Mouse (Mus musculus) midbrain, embryonic 14.5 days (tissue): Measurements from ENCODE around the gene Parp16. TPM values are rescaled to one million over a fixed set of nuclear protein-coding genes. Genes with fewer than 3 reads are reported as not detected.
"Not testable (repeated sequence)": the region's sequence is repeated elsewhere in the genome, so short reads cannot be mapped to it uniquely, and the experiment has no call there.

Source experiments
- ATAC-seq: fragments of 200-750 bp; cut with Nextera tagmentation; 2 replicates; pipeline ENCODE4 v1.8.0; 2017; ENCODE audit warnings: moderate number of reproducible peaks, moderate library complexity; ENCODE audit not compliant: low FRiP score, low TSS enrichment
- DNase-seq: peaks from one replicate; pipeline ENCODE4 v3.0.0-alpha.2; 2015
- H3K27ac ChIP-seq: fragments of 300-500 bp; sonication (generic); replicated peaks from 2 replicates; pipeline ENCODE4 v1.5.1; 2014; ENCODE audit warnings: mild to moderate bottlenecking, low read depth, low read length, moderate library complexity
- H3K27me3 ChIP-seq: fragments of 300-500 bp; sonication (generic); 2 replicates; pipeline ENCODE4 v1.6.1; 2014; ENCODE audit warnings: low read length, control low read depth, mixed read lengths; ENCODE audit not compliant: control insufficient read depth, insufficient read depth
- H3K36me3 ChIP-seq: fragments of 300-500 bp; sonication (generic); 2 replicates; pipeline ENCODE4 v1.6.1; 2014; ENCODE audit warnings: low read length, control low read depth; ENCODE audit not compliant: control insufficient read depth, insufficient read depth
- H3K4me1 ChIP-seq: fragments of 300-500 bp; sonication (generic); 2 replicates; pipeline ENCODE4 v1.6.1; 2014; ENCODE audit warnings: mild to moderate bottlenecking, antibody characterized with exemption, low read length, control low read depth; ENCODE audit not compliant: control insufficient read depth, insufficient read depth
- H3K4me2 ChIP-seq: fragments of 300-500 bp; sonication (generic); 2 replicates; pipeline ENCODE4 v1.6.1; 2014; ENCODE audit warnings: mild to moderate bottlenecking, low read length, moderate library complexity
- H3K4me3 ChIP-seq: fragments of 300-500 bp; sonication (generic); replicated peaks from 2 replicates; pipeline ENCODE4 v1.5.1; 2014; ENCODE audit warnings: low read depth, low read length
- H3K9ac ChIP-seq: fragments of 300-500 bp; sonication (generic); replicated peaks from 2 replicates; pipeline ENCODE4 v1.6.1; 2014; ENCODE audit warnings: mild to moderate bottlenecking, low read length, moderate library complexity
- H3K9me3 ChIP-seq: fragments of 300-500 bp; sonication (generic); 2 replicates; pipeline ENCODE4 v1.6.1; 2016; ENCODE audit warnings: low read length, control low read depth, mixed read lengths; ENCODE audit not compliant: control insufficient read depth
- WGBS: fragments of 180-500 bp; shearing (Covaris S2); extraction: QIAGEN DNeasy Blood & Tissue Kit; methylation state at CpG from one replicate; pipeline ENCODE4 v1.1.7; 2014; 5-methylcytosine and 5-hydroxymethylcytosine counted together
- polyA plus RNA-seq: library from polyadenylated mRNA; unstranded; fragments of >200 nt; fragmentation: Nextera tagmentation; extraction: Ambion mirVana; gene quantifications from 2 replicates; pipeline ENCODE4 v1.2.1, GENCODE M21; 2014

Gene Parp16
- polyA plus RNA-seq, 1 experiment from 2014 or later = 5.2 TPM

GRCm38 (mm10) chr9:65220398-65220797 is 25.2 kb downstream of the Parp16 start:
- not testable (repeated sequence) for H3K9ac ChIP-seq, H3K9me3 ChIP-seq, H3K27ac ChIP-seq, H3K4me1 ChIP-seq, H3K36me3 ChIP-seq, H3K27me3 ChIP-seq, DNase-seq, ATAC-seq, H3K4me2 ChIP-seq, H3K4me3 ChIP-seq
- WGBS = 43% methylated on average over 3 of the region's 3 CpGs

- Histone ChIP-seq H3K27me3 (no peaks in the 10 kb centered on the region), H3K9me3 (no peaks in the 10 kb centered on the region), H3K9ac (no peak overlapping the region), H3K4me3 (no peak overlapping the region), H3K4me2 (no peak overlapping the region), H3K27ac (no peak overlapping the region), H3K36me3 (no peaks in the 10 kb centered on the region), H3K4me1 (no peaks in the 10 kb centered on the region)
- ATAC-seq (no peak), DNase-seq (no peak)
- WGBS = 89% methylated on average over 6 of the region's 6 CpGs
Measured at GRCm38 (mm10) chr9:65223927-65224326, 28.8 kb downstream of the Parp16 start.

GRCm38 (mm10) chr9:65225795-65226194 is 30.6 kb downstream of the Parp16 start:
- H3K27me3 ChIP-seq = no peaks in the 10 kb centered on the region
- 35% methylated on average over 4 of the region's 4 CpGs for WGBS
- no peak overlapping the region for H3K4me2 ChIP-seq
- no peak overlapping the region for H3K4me3 ChIP-seq
- no peaks in the 10 kb centered on the region for H3K9me3 ChIP-seq
- no peak overlapping the region for H3K9ac ChIP-seq
- DNase-seq (peak; percentile 61), ATAC-seq (no peak)
- H3K27ac ChIP-seq = no peak overlapping the region
- H3K4me1 ChIP-seq = 0 out of 2 replicates have a peak, but pooled peaks cover 2% of the 10 kb centered on the region
- H3K36me3 ChIP-seq = 0 out of 2 replicates have a peak, but pooled peaks cover 5% of the 10 kb centered on the region

- WGBS = 66% methylated on average over 6 of the region's 6 CpGs
- no peak overlapping the region for H3K27ac ChIP-seq
- ATAC-seq = no peak
- no peaks in the 10 kb centered on the region for H3K9me3 ChIP-seq
- no peaks in the 10 kb centered on the region for H3K27me3 ChIP-seq
- no peak overlapping the region for H3K9ac ChIP-seq
- 0 out of 2 replicates have a peak, but pooled peaks cover 6% of the 10 kb centered on the region for H3K4me1 ChIP-seq
- no peak for DNase-seq
- H3K36me3 ChIP-seq = 0 out of 2 replicates have a peak, but pooled peaks cover 7% of the 10 kb centered on the region
- H3K4me2 ChIP-seq = no peak overlapping the region
- no peak overlapping the region for H3K4me3 ChIP-seq
Measured at GRCm38 (mm10) chr9:65230250-65230649, 35.1 kb downstream of the Parp16 start.

- peaks cover 11% of the 10 kb centered on the region; the same call in 1 of the 2 replicates for H3K36me3 ChIP-seq
- H3K4me1 ChIP-seq = 0 out of 2 replicates have a peak, but pooled peaks cover 6% of the 10 kb centered on the region
- peak; percentile 63; the same call in 1 of the 2 replicates for ATAC-seq
- DNase-seq = peak; percentile 48
- 47% methylated on average over 8 of the region's 8 CpGs for WGBS
- no peak overlapping the region for H3K9ac ChIP-seq
- H3K9me3 ChIP-seq = no peaks in the 10 kb centered on the region
- H3K27ac ChIP-seq = 0 out of 2 replicates have a peak overlapping the region, but pooled peaks have one; percentile 26
- no peak overlapping the region for H3K4me2 ChIP-seq
- no peak overlapping the region for H3K4me3 ChIP-seq
- no peaks in the 10 kb centered on the region for H3K27me3 ChIP-seq
Measured at GRCm38 (mm10) chr9:65231284-65231683, 36.1 kb downstream of the Parp16 start.

- DNase-seq (no peak), ATAC-seq (no peak)
- Histone ChIP-seq H3K9me3 (no peaks in the 10 kb centered on the region), H3K27me3 (no peaks in the 10 kb centered on the region), H3K4me1 (0 out of 2 replicates have a peak, but pooled peaks cover 6% of the 10 kb centered on the region), H3K27ac (no peak overlapping the region), H3K9ac (no peak overlapping the region), H3K36me3 (peaks cover 11% of the 10 kb centered on the region; the same call in 1 of the 2 replicates), H3K4me3 (no peak overlapping the region), H3K4me2 (no peak overlapping the region)
- 93% methylated on average over 9 of the region's 9 CpGs for WGBS
Measured at GRCm38 (mm10) chr9:65233243-65233985, 38.3 kb downstream of the Parp16 start.

GRCm38 (mm10) chr9:65234734-65235133 is 39.6 kb downstream of the Parp16 start:
- H3K4me3 ChIP-seq = no peak overlapping the region
- no peak overlapping the region for H3K27ac ChIP-seq
- 80% methylated on average over 3 of the region's 3 CpGs for WGBS
- DNase-seq (no peak), ATAC-seq (no peak)
- H3K9ac ChIP-seq = no peak overlapping the region
- H3K27me3 ChIP-seq = no peaks in the 10 kb centered on the region
- H3K4me2 ChIP-seq = no peak overlapping the region
- H3K4me1 ChIP-seq = 0 out of 2 replicates have a peak, but pooled peaks cover 6% of the 10 kb centered on the region
- no peaks in the 10 kb centered on the region for H3K9me3 ChIP-seq
- H3K36me3 ChIP-seq = peaks cover 11% of the 10 kb centered on the region; the same call in 1 of the 2 replicates

GRCm38 (mm10) chr9:65235601-65236000 is 40.4 kb downstream of the Parp16 start:
- Histone ChIP-seq H3K4me1 (0 out of 2 replicates have a peak, but pooled peaks cover 6% of the 10 kb centered on the region), H3K4me3 (no peak overlapping the region), H3K9ac (no peak overlapping the region), H3K27ac (no peak overlapping the region), H3K9me3 (no peaks in the 10 kb centered on the region), H3K27me3 (no peaks in the 10 kb centered on the region), H3K4me2 (no peak overlapping the region), H3K36me3 (peaks cover 7% of the 10 kb centered on the region; the same call in 1 of the 2 replicates)
- DNase-seq (no peak), ATAC-seq (no peak)
- 63% methylated on average over 1 of the region's 1 CpGs for WGBS

GRCm38 (mm10) chr9:65237616-65238015 is 42.5 kb downstream of the Parp16 start:
- Histone ChIP-seq H3K4me2 (no peak overlapping the region), H3K36me3 (peaks cover 7% of the 10 kb centered on the region; the same call in 1 of the 2 replicates), H3K27me3 (no peaks in the 10 kb centered on the region), H3K4me3 (no peak overlapping the region), H3K4me1 (no peaks in the 10 kb centered on the region), H3K9ac (no peak overlapping the region), H3K9me3 (no peaks in the 10 kb centered on the region), H3K27ac (no peak overlapping the region)
- 84% methylated on average over 11 of the region's 11 CpGs for WGBS
- ATAC-seq (no peak), DNase-seq (no peak)
